Mouse (Mus musculus) neutrophil, adult 5-6 weeks (primary cell): ENCODE measurements around the gene Ptprd. TPM values are rescaled to one million over a fixed set of nuclear protein-coding genes. Genes with fewer than 3 reads are reported as not detected.
"Not testable (repeated sequence)": the region's sequence is repeated elsewhere in the genome, so short reads cannot be mapped to it uniquely, and the experiment has no call there.

ENCODE experiments used
- ATAC-seq: fragments of 151-379, 151-347 bp; 2 replicates; pipeline ENCODE4 v1.8.0; 2017; ENCODE audit warnings: mild to moderate bottlenecking, moderate TSS enrichment; ENCODE audit not compliant: insufficient number of reproducible peaks, poor library complexity, low FRiP score, severe bottlenecking; ENCODE audit errors: extremely low read depth
- total RNA-seq: library from RNA; stranded (forward); fragments of 200-1000 nt; gene quantifications from 2 replicates; pipeline ENCODE4 v1.2.3, GENCODE M21; 2017

Gene Ptprd
- total RNA-seq, 1 experiment from 2014 or later: 0.35 TPM

DNA sequence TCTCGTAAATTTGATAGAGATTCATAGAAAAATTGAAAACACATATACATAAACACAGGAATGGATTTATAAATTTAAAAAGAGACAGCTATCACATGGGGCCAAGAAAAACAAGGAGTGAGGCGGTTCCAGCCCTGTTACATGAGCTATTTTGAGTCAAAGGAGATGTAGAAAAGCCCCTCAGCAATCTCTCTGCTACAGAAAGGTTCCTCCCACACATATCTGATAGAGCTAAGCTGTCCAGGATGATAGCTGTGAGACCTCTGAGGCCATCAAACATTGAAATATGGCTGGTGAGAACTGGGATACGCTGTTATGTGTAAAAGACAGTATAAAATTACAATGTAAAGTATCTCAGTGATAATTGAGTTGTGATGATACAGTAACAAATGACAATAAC lies 2138.5 kb downstream of the Ptprd start:
- no peak for ATAC-seq

DNA sequence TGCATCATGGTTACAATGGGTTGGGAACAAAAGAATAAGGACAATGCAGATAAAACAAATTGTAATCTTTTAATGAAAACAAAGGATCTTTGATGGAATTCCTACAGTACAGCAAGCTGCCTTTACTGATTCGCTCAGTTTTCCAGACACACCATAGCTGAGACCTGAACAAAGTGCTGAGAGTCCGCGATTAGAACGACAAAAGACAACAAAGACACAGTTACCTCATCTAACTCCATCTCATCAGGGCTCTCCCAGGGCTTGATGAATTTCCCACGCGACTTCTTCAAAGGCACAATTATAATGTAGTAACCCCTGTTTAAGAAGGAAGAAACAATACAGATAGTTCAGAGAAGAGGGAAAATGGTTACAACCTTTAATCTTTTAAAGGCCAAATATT lies 2140.0 kb downstream of the Ptprd start:
- ATAC-seq: no peak

DNA sequence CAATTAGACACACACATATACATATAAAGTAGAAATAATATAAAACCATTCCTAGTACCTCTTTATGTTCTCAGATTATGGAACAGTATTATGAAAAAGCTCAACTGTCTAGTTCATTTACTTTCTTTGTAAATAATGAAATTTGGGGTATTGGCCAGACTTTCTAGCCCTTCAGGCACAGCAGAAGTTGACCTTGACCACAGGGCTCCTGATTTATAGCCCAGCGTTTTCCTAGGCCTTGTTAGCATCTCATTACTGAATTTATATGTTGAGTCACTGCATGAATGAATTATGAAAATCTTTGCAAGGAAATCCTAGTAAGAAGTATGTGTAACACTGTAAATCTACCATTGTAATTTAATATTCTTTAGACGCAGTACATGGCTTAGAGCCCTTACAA lies 2154.9 kb downstream of the Ptprd start:
- ATAC-seq: no peak

DNA sequence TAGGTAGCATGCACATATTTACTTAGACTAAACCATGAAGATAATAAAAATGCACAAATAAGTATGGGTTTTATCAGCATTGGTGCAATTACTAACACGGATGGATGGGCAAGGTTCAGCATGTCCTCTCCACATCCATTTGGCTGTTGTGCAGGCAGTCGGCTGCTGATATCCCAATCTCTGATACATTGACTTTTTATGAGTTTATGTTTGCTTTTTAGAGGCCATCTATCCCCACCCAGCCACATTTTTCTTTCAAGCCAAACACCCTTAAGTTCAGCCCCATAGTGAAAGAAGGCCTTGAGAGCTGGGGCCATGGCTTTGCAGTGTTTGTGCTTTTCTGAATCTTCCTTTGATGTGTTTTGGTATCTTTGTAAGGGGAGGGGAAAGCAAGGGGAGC lies 2166.1 kb downstream of the Ptprd start:
- no peak for ATAC-seq

DNA sequence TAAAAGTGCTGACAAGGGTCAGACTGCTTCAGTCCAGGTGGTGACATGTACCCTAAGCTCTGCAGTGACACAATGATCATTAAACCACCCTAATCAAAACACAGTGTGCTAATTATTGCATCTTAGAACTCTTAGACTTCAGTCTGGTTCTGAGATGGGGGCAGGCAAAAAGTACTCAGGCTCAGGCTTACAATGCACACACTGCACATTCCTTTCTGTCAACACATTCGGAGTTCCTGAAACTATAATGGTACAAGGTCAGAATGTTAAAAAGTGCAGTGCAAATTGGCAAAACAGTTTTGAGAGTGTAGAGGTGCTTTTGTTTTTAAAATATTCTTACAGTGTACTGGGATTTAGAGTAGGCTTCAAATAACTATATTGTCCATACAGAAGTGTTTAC lies 2167.0 kb downstream of the Ptprd start:
- ATAC-seq: no peak

DNA sequence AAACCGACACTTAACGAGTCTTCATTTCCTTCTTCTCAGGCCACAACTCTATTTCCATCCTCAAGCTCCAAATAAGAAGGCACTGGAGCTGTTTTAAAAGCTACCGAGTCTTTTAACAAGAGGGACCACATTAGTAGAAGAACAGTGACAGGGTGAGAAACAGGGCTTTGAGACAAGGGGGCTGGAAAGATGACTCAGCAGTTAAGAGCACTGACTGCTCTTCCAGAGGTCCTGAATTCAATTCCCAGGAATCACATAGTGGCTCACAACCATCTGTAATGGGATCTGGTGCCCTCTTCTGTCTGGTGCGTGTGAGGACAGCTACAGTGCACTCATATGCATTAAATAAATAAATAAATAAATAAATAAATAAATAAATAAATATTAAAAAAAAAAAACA lies 2174.6 kb downstream of the Ptprd start:
- ATAC-seq: not testable (repeated sequence)

DNA sequence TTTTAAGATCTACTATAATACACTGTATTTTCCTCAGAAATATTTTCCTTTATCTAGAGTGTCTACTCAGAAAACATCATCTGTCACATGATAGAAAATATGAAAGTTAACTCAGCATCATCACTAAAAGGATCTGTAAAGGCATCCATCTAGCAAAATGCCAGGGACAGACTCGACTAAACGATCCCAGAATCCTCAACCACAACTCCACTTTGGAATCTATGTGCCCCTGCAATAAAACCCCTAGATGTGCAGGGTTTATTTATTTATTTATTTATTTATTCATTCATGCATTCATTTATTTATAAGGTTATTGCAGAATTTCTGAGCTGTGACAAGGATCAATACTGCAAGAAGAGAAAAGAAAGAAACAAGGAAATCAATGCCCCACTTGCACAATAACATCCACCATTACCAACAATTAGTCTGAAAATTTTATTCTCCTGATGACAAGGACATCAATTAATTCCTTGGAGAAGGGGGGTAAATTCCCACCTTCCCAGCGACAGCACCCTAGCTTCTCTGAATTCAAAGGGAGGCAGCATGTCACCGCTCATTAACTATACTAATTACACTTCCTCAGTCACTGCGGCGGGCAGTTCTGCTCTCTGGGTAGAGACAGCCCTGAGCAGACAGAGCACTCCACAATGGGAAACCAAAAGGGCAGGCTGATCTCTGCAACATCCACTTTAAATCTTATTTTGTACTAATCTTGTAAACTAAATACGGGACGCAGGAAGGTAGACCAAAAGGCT lies 2186.0 kb downstream of the Ptprd start:
- no peak for ATAC-seq

DNA sequence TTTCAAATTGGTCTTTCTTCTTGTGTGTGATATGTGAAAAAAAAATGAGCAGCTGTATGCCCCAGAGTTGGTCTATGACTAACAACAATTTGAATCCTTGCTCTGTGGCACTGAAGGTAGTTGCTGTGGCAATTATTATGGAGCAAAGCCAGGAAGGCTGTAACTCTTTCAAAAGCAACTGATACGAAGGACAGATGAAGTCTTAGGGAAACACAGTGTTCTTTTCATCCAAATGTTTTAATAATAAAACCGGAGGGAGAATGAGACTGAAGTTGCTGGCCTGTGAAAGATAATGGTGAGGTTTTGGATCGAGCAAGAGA lies 2187.3 kb downstream of the Ptprd start:
- no peak for ATAC-seq

DNA sequence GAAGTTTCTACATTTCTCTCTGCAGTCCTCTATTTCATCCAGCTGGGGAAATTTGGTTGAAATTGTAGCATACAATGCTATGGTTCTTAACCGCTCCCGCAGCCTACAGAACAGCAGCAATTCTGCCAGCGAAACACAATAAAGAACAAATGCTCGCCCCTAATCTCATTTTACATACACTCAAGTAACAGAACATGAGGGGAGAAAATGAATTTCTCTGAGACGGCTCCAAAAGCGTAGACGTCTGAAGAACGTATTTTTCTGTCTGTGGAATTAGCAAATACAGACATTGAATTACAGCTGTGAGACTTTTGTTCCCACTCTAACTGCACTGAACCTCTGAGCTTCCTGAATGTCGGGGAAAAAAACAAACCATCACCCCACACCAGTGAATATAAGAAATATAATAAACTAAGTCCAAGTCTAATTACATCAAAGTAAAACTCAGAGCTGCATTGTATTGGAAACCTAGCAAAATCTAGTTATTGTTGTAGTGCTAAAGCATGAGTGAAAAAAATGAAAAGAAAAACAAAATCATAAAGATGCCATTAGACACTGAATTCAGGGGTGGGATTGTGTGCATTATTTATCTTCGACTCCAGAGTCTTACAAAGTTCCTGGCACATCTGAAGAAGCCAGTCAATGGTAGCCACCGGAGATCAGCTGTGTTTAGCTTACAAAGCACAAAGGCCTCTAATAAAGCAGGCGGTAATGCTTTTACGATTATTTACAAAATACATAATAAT lies 2187.8 kb downstream of the Ptprd start:
- ATAC-seq: no peak

DNA sequence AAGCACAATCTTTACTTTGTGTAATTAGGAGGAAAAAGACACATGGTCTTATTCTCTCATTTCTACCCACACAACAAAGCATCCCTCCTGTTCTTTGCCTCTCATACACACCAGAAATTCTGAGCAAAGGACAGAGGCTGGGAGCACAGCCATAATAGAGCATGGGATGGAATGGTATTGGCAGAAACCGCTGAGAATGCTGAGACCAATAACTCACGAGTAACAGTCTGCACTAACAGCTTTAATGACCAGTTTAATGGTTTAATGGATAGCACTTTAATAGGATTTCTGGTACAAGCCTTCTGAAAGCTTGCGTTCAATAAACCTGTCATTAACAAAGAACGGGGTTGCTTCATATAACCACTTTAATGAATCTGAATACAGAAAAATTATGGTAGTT lies 2190.1 kb downstream of the Ptprd start:
- no peak for ATAC-seq

DNA sequence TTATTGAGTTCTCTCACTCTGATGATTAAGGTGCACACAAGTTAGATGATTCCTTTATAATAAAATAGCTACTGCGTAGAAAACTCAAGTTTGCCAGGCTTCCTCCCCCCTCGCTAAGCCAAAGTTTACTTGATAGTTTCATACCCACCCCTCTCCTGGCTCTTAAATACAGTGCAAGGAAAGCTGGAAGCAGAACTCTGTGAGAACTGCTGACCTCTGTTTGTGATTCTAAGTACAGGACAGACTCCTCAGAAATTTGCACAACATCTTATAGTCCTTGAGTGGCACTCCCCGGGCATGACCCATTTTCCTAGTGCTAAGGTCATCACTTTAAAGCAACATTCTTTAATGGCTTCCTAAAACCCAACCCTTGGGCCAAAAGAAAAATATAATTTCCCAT lies 2196.7 kb downstream of the Ptprd start:
- ATAC-seq: no peak

DNA sequence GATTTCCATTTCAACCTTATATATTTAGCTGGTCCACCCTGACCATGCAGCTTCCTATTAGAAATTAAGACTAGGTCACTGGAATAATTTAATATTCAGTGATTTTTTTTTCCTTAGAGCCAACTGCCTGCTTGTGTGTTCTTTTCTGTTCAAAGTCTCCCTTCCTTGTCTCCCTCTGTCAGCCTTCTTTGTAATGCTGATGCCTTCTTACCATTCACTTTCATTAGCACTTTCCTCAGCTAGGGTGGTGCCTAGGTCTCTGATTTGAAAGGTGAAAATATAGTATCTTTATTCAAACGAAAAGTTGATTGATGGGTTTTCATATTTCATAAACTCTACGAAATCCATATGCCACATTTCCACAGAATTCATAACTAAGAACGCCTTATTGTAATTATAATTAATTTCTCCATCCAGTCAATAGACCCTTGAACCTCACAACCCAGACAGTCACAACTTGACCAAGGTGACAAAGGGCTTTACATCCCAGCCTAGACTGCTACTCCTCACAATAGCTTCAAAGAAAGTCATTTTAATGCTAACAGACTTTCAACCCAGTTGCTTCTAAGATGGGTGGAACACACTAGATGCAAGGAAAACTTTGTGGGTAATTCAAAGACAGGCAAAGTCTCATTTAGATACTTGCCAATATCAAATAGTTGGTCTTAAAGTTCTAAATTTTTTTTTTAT lies 2197.5 kb downstream of the Ptprd start:
- ATAC-seq: no peak

DNA sequence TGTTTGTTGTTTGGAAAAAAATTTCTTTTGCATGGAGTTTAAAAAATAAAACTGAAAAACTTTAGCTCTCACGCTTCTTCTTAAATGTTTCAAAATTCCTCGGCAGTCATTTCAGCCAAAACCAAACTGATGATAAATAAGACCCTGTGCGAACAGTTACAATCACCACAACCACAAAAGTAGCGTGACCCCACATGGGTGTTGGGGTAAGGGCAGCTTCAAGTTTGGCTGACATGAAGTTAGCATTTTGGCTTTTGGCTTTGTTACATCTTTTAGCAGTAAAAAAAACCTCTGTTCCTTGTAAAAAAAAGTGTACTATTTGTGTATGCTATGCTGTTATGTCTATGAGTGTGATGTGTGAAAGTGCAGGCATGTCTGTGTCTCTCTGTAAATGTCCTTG lies 2203.2 kb downstream of the Ptprd start:
- ATAC-seq: no peak

DNA sequence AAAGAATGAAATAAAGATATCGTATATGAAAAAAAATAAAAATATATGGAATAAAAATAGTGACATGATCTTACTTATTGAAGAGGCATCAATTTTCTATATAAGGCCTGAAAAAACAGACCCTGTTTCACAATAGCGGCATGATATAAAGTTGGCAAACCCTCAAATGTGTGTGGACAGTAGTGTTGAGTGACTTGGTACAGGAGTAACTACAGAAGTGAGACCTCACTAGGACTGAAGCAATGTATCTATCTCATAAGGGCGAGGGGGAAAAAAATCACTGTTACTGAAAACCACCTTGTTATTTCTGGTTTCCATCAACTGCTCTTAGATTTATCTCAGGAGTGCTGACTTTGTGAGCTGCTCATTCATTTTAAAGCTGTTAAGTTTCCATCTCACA lies 2204.5 kb downstream of the Ptprd start:
- no peak for ATAC-seq

DNA sequence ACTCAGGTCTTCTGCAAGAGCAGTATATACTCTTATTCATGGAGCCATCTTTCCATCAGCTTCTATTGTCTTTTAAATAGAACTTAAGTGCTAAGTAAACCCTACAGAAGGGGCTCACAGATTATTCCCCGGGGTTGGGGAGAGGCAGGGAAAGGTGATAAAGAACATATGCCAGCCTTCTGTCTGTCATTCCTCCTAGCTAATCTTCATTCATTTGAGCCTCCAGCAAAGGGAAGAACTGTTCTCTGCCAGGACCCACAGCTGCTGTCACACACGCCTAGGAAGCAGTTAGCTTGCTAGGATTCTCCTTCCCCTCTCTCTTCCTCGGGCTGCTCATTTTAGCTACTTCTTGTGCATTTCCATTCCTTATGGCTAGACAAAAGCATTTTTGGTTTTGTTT lies 2205.0 kb downstream of the Ptprd start:
- ATAC-seq: no peak

DNA sequence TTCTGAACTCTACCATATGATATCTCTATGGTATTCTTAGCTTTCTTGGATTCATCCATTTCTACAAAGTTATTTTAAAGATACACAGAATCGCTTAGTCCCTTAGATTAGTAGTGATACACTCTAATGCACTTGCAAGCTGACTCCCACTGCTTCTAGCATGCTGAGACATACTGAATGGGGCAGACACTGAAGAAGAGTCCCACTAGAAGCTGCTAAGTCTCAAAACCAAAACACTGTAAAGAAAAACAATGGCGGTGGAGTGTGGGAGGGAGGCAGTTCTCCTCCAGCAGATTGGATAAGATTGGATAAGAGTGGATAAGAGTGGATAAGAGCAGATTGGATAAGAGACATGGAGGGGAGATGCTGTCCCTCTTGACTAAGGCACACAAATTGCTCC lies 2207.6 kb downstream of the Ptprd start:
- no peak for ATAC-seq

DNA sequence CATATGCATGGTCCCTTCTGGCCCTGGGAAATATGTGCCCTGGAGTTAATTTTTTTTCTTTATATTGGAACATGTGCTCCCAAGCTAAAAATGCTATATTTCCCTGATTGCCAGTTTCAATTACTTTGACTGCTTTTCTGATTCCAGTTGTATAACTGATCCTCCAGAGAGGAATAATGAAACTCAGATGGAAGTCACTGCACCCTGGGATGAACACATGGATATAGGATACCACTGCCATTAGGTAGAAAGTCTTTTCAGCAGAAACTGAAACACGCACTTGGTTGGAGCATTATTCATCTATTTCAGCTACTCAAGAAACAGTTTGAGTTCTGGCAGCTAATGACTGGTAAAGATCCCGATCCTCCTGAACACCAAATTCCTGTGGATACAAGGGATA lies 2211.5 kb downstream of the Ptprd start:
- ATAC-seq: no peak

DNA sequence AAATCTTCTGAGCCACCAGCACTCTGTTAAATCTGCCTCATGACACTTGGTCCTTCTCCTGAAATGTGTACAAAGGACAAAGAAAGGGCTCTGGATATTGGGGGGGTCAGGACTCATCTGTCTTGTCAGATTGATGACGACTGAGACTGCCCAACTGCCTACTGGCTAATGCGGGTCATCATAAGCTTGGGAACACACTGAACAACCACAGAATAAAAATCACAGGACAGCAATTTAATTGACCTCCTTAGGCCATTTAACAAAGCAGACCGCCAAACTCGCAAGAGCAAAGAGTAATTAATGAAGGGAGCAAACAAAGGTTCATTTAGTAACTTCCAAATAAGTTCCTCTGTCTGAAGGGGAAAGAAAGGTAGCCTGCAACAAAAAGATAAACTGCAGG lies 2215.9 kb downstream of the Ptprd start:
- no peak for ATAC-seq

DNA sequence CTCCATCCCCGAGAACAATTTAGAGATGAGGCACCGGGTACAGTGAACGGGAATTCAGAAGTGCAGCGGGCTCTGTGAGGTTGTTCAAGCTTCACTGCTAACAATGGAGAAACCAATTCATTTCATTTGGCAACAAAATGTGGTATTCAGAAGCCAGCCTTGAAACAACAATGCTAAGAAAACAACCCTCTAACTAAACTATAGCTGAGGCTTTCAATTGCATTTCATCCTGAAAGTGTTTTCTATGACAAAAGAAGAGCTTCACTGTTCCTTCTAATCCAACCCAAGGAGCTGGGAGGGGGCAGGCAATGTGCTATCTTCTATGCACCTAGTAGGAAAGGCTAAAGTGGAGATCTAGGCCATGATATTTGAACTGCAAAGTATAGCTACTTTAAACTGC lies 2217.2 kb downstream of the Ptprd start:
- no peak for ATAC-seq

DNA sequence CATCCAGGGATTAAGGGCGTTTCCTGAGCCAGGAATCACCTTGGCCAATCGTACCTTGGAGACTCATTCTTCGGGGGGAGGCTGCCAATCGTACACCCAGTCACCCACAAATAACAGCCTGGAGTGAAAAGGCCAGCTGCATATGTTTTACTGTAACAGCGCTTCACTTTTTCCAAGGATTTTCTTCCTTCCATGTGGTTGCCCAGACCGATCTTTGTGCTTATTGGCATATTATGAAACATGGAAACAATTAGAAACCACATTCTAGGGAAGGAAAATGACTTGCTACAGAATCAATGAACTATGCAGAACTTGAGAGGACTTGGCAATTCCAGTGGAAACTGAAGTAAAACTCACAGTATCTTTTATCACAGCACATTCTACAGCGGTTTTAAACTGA lies 2218.7 kb downstream of the Ptprd start:
- ATAC-seq: no peak
